Mouse (Mus musculus): ENCODE results near the gene Gm37240. TPM values are rescaled to one million over a fixed set of nuclear protein-coding genes. Genes with fewer than 3 reads are reported as not detected.

Gene Gm37240
- polyA plus RNA-seq, 1 experiment from 2014 or later, result 8.9 TPM

DNA sequence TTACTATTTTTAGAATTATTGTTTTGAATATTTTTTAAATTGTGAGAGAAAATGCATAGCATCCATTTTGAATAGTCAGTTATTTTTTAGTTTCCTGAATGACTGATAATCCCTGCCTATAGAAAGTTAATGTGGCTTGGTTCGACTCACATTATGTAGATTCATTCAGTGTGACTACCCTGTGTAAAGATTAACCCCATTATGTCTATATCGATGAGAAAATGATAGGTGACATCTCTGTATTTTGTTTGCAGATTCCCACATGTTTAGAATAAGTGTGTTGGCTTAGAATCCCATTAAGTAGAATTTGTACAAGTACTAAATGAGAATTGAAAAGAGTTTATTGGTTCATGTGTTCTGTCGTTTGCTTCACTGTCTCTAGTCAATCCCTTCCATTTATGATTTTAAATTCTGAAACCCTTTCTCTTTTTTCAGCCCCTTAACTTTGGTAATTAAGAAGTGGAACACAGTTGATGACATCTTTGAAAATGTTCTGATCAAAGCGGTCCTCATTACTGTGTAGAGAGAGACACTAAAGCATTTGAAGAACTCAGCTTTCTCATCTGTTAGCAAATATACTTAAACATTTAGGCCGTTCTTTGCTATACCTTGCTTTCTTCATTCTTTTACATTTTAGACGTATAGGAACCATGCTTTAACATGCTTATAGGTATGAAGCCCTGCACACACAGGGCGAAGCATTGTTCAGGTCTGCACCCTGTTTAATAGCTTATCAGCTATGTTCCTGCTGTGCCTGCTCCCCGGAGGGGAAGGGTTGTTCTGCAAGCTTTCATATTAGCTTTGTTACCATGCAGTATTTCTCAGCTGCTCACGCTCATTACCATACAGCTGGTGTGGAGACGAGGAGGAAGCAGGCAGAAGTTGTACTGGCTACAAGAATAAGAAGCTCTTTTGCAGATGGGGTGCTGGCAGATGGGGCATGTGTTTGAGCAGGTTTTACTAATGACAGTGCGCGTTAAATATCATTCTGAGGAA, 949.7 kb downstream of the Gm37240 start:
- Histone ChIP-seq H3K9me3 (replicated peaks) (no peaks in the 10 kb centered on the region), H3K4me3 (replicated peaks) (no peak overlapping the region), H3K36me3 (no peaks in the 10 kb centered on the region), H3K9ac (no peak overlapping the region), H3K4me1 (no peaks in the 10 kb centered on the region), H3K4me2 (no peak overlapping the region), H3K27me3 (no peaks in the 10 kb centered on the region), H3K27ac (no peak overlapping the region)
- ATAC-seq (replicated peaks; ENCODE audit: low FRiP score), result no peak
- 72% methylated on average over 12 of the region's 12 CpGs for WGBS

DNA sequence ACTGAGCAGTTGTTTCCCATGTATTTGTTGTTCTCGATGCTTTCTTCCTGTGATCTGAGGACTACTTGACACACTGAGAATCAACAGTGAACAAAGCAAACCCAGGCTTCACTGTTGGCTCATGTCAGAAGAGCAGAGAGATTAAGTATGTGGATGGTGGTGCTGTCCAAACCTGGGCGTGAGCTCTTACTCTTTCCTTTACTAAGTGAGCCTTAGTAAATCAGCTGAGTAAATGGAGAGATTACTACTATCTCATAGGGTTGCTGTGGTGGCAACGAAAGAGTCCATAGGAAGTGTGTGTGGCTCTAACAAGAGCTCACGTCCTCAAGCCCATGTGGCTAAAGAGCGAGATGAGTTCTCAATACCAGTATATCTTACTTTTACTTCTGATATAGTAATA, 950.4 kb downstream of the Gm37240 start:
- Histone ChIP-seq H3K4me2 (no peak overlapping the region), H3K4me1 (no peaks in the 10 kb centered on the region), H3K4me3 (replicated peaks) (no peak overlapping the region), H3K9me3 (replicated peaks) (no peaks in the 10 kb centered on the region), H3K27me3 (no peaks in the 10 kb centered on the region), H3K27ac (no peak overlapping the region), H3K9ac (no peak overlapping the region), H3K36me3 (no peaks in the 10 kb centered on the region)
- ATAC-seq (replicated peaks; ENCODE audit: low FRiP score), result no peak
- WGBS, result 90% methylated on average over 5 of the region's 5 CpGs

DNA sequence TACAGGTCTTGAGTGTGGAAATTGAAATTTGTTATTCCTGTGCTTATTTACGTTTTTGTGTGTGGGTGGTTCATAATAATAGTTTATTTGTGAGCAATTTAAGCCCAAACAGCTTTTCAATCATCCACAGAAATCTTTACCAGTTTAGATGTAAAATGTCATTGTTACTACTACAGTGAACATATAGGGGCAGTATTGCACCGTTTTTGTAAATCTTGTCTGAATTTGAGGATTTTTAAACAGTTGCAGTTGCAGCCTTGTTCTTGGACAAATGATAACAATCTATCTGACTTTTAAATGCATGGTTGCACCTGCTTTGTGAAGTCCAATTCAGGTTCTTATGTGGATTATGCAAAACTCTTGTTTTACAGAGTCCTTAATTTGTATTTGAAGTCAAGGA, 951.1 kb downstream of the Gm37240 start:
- Histone ChIP-seq H3K9me3 (replicated peaks) (no peaks in the 10 kb centered on the region), H3K9ac (no peak overlapping the region), H3K27ac (no peak overlapping the region), H3K4me2 (no peak overlapping the region), H3K4me3 (replicated peaks) (no peak overlapping the region), H3K27me3 (no peaks in the 10 kb centered on the region), H3K4me1 (no peaks in the 10 kb centered on the region), H3K36me3 (no peaks in the 10 kb centered on the region)
- WGBS, result 44% methylated on average over 2 of the region's 2 CpGs
- ATAC-seq (replicated peaks; ENCODE audit: low FRiP score), result no peak

DNA sequence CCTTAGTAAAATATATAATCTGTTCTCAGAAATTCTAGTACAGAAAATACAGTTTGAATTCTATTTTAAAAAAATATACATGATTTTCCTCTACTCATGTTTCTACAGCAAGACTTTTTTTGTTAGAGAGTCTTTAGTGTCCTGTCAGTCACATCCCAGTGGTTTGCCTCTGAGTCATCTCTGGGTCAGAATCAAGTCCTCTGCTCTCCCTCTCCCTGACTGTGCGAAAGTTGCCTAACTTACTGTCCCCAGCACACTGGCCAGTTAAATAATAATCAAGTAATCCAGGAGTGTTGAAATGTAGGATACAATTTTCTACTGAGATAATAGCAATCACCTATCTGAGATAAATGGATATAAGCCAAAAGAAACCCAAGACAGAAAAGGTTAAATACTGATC, 951.6 kb downstream of the Gm37240 start:
- H3K27ac ChIP-seq, result no peak overlapping the region
- H3K4me3 ChIP-seq (replicated peaks), result no peak overlapping the region
- no peak overlapping the region for H3K9ac ChIP-seq
- ATAC-seq (replicated peaks; ENCODE audit: low FRiP score), result no peak
- 61% methylated on average over 1 of the region's 1 CpGs for WGBS
- H3K36me3 ChIP-seq, result no peaks in the 10 kb centered on the region
- H3K9me3 ChIP-seq (replicated peaks), result no peaks in the 10 kb centered on the region
- H3K27me3 ChIP-seq, result no peaks in the 10 kb centered on the region
- no peak overlapping the region for H3K4me2 ChIP-seq
- no peaks in the 10 kb centered on the region for H3K4me1 ChIP-seq

DNA sequence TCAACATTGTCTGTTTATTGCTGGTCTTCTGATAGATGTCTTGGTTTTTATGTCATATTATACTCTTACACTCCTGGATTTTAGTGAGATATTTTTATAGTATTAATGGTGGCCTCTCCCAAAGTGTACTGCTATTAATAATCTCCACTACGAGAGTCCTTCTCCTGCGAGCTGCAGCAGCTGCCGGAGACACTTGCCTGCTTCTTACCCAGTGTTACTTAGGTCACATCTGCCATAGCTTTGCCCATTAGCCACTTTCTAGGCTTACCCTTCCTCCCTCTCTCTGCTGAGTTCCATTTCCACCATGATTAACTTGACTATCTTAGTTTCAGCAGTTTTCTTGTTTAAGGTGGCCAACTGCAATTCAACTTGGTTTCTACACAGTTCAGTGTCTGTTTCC, 956.6 kb downstream of the Gm37240 start:
- Histone ChIP-seq H3K9me3 (replicated peaks) (no peaks in the 10 kb centered on the region), H3K27me3 (no peaks in the 10 kb centered on the region), H3K4me3 (replicated peaks) (no peak overlapping the region), H3K9ac (no peak overlapping the region), H3K4me1 (no peaks in the 10 kb centered on the region), H3K36me3 (no peaks in the 10 kb centered on the region), H3K27ac (no peak overlapping the region), H3K4me2 (no peak overlapping the region)
- 75% methylated on average over 3 of the region's 3 CpGs for WGBS
- no peak for ATAC-seq (replicated peaks; ENCODE audit: low FRiP score)

DNA sequence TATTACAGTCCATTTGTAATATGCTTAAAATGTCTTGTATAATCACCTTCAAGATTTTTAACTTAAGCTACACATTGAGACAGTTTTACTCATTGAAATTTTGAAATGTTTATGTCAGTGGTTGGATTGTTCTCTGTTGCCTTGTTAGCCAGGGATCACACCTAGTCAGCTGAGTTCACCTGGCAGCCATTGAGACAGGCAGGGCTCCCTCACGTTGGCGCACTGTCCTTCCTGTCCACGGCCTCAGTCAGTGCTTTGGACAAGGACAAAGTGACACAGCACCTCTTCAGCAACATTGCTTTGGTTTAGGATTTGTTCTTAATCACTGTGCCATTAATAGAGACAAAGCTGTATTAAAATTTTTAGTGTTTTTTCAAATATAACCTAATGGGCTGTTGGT, 958.1 kb downstream of the Gm37240 start:
- WGBS, result 96% methylated on average over 3 of the region's 3 CpGs
- H3K4me3 ChIP-seq (replicated peaks), result no peak overlapping the region
- no peaks in the 10 kb centered on the region for H3K9me3 ChIP-seq (replicated peaks)
- no peaks in the 10 kb centered on the region for H3K36me3 ChIP-seq
- H3K27me3 ChIP-seq, result no peaks in the 10 kb centered on the region
- H3K9ac ChIP-seq, result no peak overlapping the region
- H3K4me2 ChIP-seq, result no peak overlapping the region
- H3K4me1 ChIP-seq, result no peaks in the 10 kb centered on the region
- no peak for ATAC-seq (replicated peaks; ENCODE audit: low FRiP score)
- H3K27ac ChIP-seq, result no peak overlapping the region

DNA sequence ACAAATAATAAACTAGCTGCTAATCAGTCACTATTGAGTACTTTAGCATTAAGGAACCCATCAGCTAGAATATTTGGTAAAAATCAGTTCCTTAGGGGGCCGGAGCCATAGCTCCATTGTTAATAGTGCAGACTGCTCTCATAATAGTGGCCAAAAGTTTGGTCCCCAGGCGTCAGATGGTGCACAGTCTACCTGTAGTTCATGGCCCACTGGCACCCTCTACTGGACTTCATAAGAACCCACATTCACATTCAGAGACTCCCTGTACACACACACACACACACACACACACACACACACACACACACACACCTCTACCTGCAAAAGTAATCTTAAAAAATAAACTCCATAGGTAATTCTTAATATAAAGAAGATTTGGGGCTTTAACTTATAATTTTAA, 959.4 kb downstream of the Gm37240 start:
- H3K9me3 ChIP-seq (replicated peaks), result no peaks in the 10 kb centered on the region
- no peak for ATAC-seq (replicated peaks; ENCODE audit: low FRiP score)
- no peak overlapping the region for H3K27ac ChIP-seq
- no peaks in the 10 kb centered on the region for H3K4me1 ChIP-seq
- no peaks in the 10 kb centered on the region for H3K27me3 ChIP-seq
- H3K9ac ChIP-seq, result no peak overlapping the region
- H3K4me2 ChIP-seq, result no peak overlapping the region
- H3K4me3 ChIP-seq (replicated peaks), result no peak overlapping the region
- WGBS, result 89% methylated on average over 2 of the region's 2 CpGs
- H3K36me3 ChIP-seq, result no peaks in the 10 kb centered on the region

DNA sequence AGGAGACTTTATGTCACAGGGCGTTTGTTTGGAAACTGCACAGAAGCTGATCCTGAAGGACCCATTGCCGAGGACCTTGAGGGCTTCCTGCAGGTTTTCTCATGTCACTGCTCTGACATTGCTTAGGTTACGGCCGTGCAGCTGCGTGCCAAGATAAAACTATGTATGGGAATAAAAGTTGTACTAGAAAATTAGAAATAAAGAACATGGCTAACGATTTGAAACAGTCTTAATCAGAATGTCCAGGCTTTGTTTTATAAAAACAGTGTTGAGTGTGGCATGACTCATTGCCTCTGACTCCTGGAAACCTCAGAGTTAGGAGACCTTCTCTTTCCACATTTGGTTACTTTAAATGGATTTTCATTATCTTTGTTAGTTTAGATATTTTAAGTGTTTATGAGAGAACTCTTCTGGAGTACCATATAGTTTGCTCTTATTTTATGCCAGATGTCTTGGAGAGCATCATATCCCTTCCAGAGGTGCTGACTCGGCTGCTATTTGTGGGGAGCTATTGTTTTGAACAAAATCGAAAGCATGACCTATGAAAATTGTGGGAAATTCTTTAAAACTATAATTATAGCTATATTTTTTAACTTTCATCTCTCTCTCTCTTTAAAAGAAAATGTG, 960.0 kb downstream of the Gm37240 start:
- no peak for ATAC-seq (replicated peaks; ENCODE audit: low FRiP score)
- no peaks in the 10 kb centered on the region for H3K9me3 ChIP-seq (replicated peaks)
- H3K4me1 ChIP-seq, result no peaks in the 10 kb centered on the region
- no peak overlapping the region for H3K27ac ChIP-seq
- H3K9ac ChIP-seq, result no peak overlapping the region
- WGBS, result 76% methylated on average over 8 of the region's 8 CpGs
- no peak overlapping the region for H3K4me2 ChIP-seq
- H3K36me3 ChIP-seq, result no peaks in the 10 kb centered on the region
- H3K4me3 ChIP-seq (replicated peaks), result no peak overlapping the region
- no peaks in the 10 kb centered on the region for H3K27me3 ChIP-seq

DNA sequence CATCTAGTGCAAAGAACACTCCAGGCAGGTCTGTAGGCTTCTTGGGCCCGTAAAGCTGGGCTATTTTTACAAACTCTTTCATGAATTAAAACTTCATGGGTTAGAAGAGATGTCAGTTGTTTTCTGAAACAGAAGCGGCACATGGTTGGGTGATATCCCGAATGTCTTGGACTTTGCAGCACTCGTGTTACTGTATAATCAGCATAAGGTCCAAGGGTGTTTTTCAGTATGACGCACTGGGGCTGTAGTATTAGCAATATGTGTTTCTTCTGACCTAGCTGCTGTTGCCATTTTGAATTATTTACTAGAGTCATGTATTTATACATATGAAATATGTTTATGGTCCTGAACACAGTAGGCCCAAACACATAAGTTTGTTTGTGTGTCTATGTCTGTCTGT, 961.2 kb downstream of the Gm37240 start:
- H3K4me1 ChIP-seq, result no peaks in the 10 kb centered on the region
- no peak overlapping the region for H3K9ac ChIP-seq
- no peaks in the 10 kb centered on the region for H3K9me3 ChIP-seq (replicated peaks)
- 82% methylated on average over 5 of the region's 5 CpGs for WGBS
- ATAC-seq (replicated peaks; ENCODE audit: low FRiP score), result no peak
- no peaks in the 10 kb centered on the region for H3K36me3 ChIP-seq
- H3K4me2 ChIP-seq, result no peak overlapping the region
- H3K27me3 ChIP-seq, result no peaks in the 10 kb centered on the region
- H3K27ac ChIP-seq, result no peak overlapping the region
- H3K4me3 ChIP-seq (replicated peaks), result no peak overlapping the region

DNA sequence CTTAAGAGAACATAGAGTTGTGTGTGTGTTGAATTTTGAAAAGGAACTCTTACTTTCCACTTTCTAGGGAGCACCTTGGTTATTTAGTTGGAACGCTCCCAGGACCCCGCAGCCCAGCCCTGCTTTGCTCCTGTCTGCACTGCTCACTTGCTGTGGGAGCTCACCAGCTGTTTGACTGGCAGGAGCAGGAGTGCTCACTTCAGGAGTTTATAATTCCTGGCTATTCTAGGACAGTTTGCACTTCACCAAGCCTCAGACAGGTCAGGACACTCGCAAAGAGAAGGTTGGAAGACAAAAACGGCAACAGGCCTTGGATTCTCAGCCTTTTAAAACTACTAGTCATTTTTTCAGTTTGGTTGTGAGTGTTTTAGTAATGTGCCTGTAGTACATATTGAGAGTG, 962.1 kb downstream of the Gm37240 start:
- H3K27me3 ChIP-seq, result no peaks in the 10 kb centered on the region
- no peak overlapping the region for H3K9ac ChIP-seq
- H3K36me3 ChIP-seq, result no peaks in the 10 kb centered on the region
- WGBS, result 86% methylated on average over 4 of the region's 4 CpGs
- no peak overlapping the region for H3K27ac ChIP-seq
- no peaks in the 10 kb centered on the region for H3K4me1 ChIP-seq
- H3K4me2 ChIP-seq, result no peak overlapping the region
- H3K9me3 ChIP-seq (replicated peaks), result no peaks in the 10 kb centered on the region
- no peak overlapping the region for H3K4me3 ChIP-seq (replicated peaks)
- no peak for ATAC-seq (replicated peaks; ENCODE audit: low FRiP score)

DNA sequence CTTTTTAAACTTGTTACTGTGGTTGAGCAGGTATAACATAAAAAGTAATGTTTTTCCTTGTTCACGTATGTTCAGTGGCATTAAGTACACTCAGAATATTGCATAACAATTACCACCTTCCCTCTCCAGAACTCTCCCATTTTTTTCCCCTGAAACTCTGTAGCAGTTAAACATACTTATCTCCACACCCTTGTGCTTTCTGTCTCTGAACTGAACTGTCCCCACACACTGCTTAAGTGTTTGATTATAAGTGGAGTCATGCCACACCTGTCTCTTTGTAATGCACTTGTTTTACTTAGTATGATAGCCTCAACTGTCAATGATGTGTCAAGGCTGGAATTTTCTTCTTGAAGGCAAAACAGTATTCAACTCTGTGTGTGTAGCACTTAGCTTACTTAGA, 963.6 kb downstream of the Gm37240 start:
- no peak for ATAC-seq (replicated peaks; ENCODE audit: low FRiP score)
- WGBS, result 91% methylated on average over 1 of the region's 1 CpGs
- H3K27me3 ChIP-seq, result no peaks in the 10 kb centered on the region

DNA sequence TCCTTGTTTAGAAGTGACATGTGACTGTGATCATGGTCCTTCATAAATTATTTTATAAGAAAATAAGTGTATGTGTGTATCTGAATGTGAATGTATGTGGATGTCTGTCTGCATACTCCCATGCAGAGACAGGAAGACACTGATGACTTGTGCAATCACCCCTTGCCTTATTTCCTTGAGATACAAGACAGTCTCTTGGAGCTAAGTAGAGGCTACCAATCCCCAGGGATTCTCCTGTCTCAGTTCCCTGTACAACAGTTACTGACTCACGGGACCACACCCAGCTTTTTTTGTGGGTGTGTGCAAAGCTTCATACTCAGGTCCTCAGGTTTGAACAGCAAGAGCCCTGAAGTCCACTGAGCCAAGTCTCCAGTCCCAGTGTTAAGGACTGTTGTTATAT, 964.1 kb downstream of the Gm37240 start:
- Histone ChIP-seq H3K4me1 (no peaks in the 10 kb centered on the region), H3K27me3 (no peaks in the 10 kb centered on the region), H3K4me3 (replicated peaks) (no peak overlapping the region), H3K9ac (no peak overlapping the region), H3K4me2 (no peak overlapping the region), H3K9me3 (replicated peaks) (no peaks in the 10 kb centered on the region), H3K27ac (no peak overlapping the region), H3K36me3 (no peaks in the 10 kb centered on the region)
- ATAC-seq (replicated peaks; ENCODE audit: low FRiP score), result no peak
- 85% methylated on average over 1 of the region's 1 CpGs for WGBS

More for the DNA sequence above, 963.6 kb downstream of the Gm37240 start:
- Histone ChIP-seq H3K27ac (no peak overlapping the region), H3K4me1 (no peaks in the 10 kb centered on the region), H3K9ac (no peak overlapping the region), H3K36me3 (no peaks in the 10 kb centered on the region), H3K4me3 (replicated peaks) (no peak overlapping the region), H3K4me2 (no peak overlapping the region), H3K9me3 (replicated peaks) (no peaks in the 10 kb centered on the region)
